Mouse (Mus musculus) myocyte (in vitro differentiated cells): ENCODE results near the gene Bmper. TPM values are rescaled to one million over a fixed set of nuclear protein-coding genes. Genes with fewer than 3 reads are reported as not detected.

Experiments used
- H3K27me3 ChIP-seq: one replicate; pipeline ENCODE4 v1.6.1; 2011; ENCODE audit not compliant: control insufficient read depth, insufficient read depth, insufficient read length
- H3K36me3 ChIP-seq: one replicate; pipeline ENCODE4 v1.6.1; 2011; ENCODE audit not compliant: control insufficient read depth, insufficient read depth
- H3K4me2 ChIP-seq: one replicate; pipeline ENCODE4 v1.6.1; 2011; ENCODE audit warnings: low read depth, control low read depth
- H3K4me3 ChIP-seq: one replicate; pipeline ENCODE4 v1.5.1; 2011; ENCODE audit warnings: mild to moderate bottlenecking, control low read depth, moderate library complexity
- H3K79me2 ChIP-seq: one replicate; pipeline ENCODE4 v1.6.1; 2011; ENCODE audit not compliant: control insufficient read depth, insufficient read depth
- H3ac ChIP-seq: one replicate; pipeline ENCODE4 v1.6.1; 2011; ENCODE audit not compliant: control insufficient read depth, insufficient read length
- CEBPB ChIP-seq: IDR thresholded peaks from 2 replicates; pipeline ENCODE4 v1.6.1; 2011; ENCODE audit warnings: mild to moderate bottlenecking, moderate library complexity; ENCODE audit not compliant: poor library complexity, insufficient read depth, severe bottlenecking
- E2F4 ChIP-seq: IDR thresholded peaks from one replicate; pipeline ENCODE4 v1.6.1; 2011; ENCODE audit warnings: mild to moderate bottlenecking, control low read depth, moderate library complexity; ENCODE audit not compliant: insufficient read depth
- MAX ChIP-seq: IDR thresholded peaks from one replicate; pipeline ENCODE4 v1.6.1; 2011; ENCODE audit warnings: low read depth, mild to moderate bottlenecking, control low read depth
- MYOD1 ChIP-seq, 3 experiments: IDR thresholded peaks; one replicate each; pipeline ENCODE4 v1.6.1; 2011; ENCODE audit warnings: control low read depth in 2 of 3, low read depth in 2 of 3, mild to moderate bottlenecking in 2 of 3, moderate library complexity in 1 of 3; ENCODE audit not compliant: insufficient read length in 2 of 3, control insufficient read depth in 1 of 3
- MYOG ChIP-seq, 3 experiments: IDR thresholded peaks; one replicate each; pipeline ENCODE4 v1.6.1; 2011; ENCODE audit warnings: control low read depth in 2 of 3, low read depth in 2 of 3, mild to moderate bottlenecking in 2 of 3; ENCODE audit not compliant: insufficient read length in 2 of 3, control insufficient read depth in 1 of 3, insufficient read depth in 1 of 3
- POLR2A ChIP-seq: IDR thresholded peaks from one replicate; pipeline ENCODE4 v1.6.1; 2011; ENCODE audit warnings: low read depth, mild to moderate bottlenecking, control low read depth, moderate library complexity; ENCODE audit not compliant: insufficient read length
- POLR2AphosphoS2 ChIP-seq: IDR thresholded peaks from one replicate; pipeline ENCODE4 v1.6.1; 2011; ENCODE audit warnings: low read depth, control low read depth; ENCODE audit not compliant: insufficient read length
- REST ChIP-seq: IDR thresholded peaks from one replicate; pipeline ENCODE4 v1.6.1; 2011; ENCODE audit warnings: mild to moderate bottlenecking, control low read depth, moderate library complexity; ENCODE audit not compliant: insufficient read depth, insufficient read length
- SRF ChIP-seq: IDR thresholded peaks from one replicate; pipeline ENCODE4 v1.6.1; 2011; ENCODE audit warnings: low read depth; ENCODE audit not compliant: control insufficient read depth, insufficient read length
- TCF12 ChIP-seq: IDR thresholded peaks from one replicate; pipeline ENCODE4 v1.6.1; 2011; ENCODE audit warnings: mild to moderate bottlenecking, control low read depth; ENCODE audit not compliant: poor library complexity, insufficient read depth, severe bottlenecking
- TCF3 ChIP-seq: IDR thresholded peaks from one replicate; pipeline ENCODE4 v1.6.1; 2011; ENCODE audit warnings: low read depth, control low read depth; ENCODE audit not compliant: insufficient read length
- USF1 ChIP-seq: IDR thresholded peaks from one replicate; pipeline ENCODE4 v1.6.1; 2011; ENCODE audit warnings: low read depth, mild to moderate bottlenecking, control low read depth, moderate library complexity
- polyA plus RNA-seq: library from polyadenylated mRNA; unstranded; fragments of >200 nt; fragmentation: generic; extraction: Trizol; gene quantifications from one replicate; pipeline ENCODE4 v1.2.1, GENCODE M21; 2012; ENCODE audit warnings: missing spikeins

Gene Bmper
- polyA plus RNA-seq, 1 experiment, result 2.2 TPM

DNA sequence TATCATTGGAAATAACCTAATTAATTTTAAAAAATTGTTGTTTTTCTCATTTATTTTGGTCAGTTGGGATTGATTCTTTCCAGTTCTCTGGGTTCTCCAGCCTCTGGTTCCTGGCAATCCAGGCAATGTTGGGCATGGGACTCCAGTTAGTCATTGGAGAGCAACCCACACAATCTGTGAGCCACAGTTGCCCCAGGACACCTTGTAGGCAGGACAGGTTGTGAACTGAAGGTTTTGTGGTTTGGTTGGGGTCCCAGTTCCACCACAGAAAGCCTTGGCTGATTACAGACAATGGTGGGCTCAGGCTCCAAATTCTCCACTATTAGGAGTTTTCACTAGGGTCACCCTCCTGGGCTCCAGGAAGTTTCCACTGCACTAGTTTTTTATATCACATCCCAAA is 117.7 kb downstream of the Bmper start:
- H3K27me3 ChIP-seq, result no peaks in the 10 kb centered on the region
- no peak overlapping the region for H3ac ChIP-seq
- no peaks in the 10 kb centered on the region for H3K79me2 ChIP-seq
- H3K4me2 ChIP-seq, result no peak overlapping the region
- TF ChIP-seq E2F4, result no peak
- TF ChIP-seq POLR2AphosphoS2, result no peak
- no peak for TF ChIP-seq TCF3
- TF ChIP-seq TCF12, result no peak
- no peak for TF ChIP-seq POLR2A
- no peak for TF ChIP-seq SRF
- no peak for TF ChIP-seq MYOD1 (IDR thresholded peaks at IDR 0.05; ENCODE audit: control insufficient read depth in 1 of 3, insufficient read length in 2 of 3, low read depth in 2 of 3)
- TF ChIP-seq USF1, result no peak
- no peak for TF ChIP-seq CEBPB
- no peak for TF ChIP-seq MAX
- no peak for TF ChIP-seq MYOG (IDR thresholded peaks at IDR 0.05; ENCODE audit: control insufficient read depth in 1 of 3, insufficient read depth in 1 of 3, insufficient read length in 2 of 3, low read depth in 2 of 3)
- no peak for TF ChIP-seq REST
- no peak overlapping the region for H3K4me3 ChIP-seq
- no peaks in the 10 kb centered on the region for H3K36me3 ChIP-seq

DNA sequence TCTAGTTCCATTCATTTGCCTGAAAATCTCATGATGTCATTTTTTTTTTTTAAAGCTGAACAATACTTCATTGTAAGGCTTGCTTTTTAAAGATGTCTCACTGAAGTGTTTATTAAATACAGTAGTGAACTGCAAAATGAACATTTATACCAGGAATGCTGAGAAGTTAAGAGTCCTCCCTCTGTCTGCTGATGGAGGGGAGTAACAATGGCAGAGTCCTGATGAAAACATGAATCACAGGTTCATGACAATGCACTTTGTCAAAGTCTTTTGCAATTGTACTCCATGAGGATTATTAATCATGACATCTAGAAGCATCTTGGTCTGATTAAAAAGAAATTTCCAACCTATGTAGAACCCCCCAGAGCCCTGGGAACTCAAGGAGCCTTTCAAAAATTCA is 118.4 kb downstream of the Bmper start:
- TF ChIP-seq MAX, result no peak
- no peak for TF ChIP-seq TCF3
- no peak for TF ChIP-seq E2F4
- no peak for TF ChIP-seq SRF
- no peak for TF ChIP-seq MYOG (IDR thresholded peaks at IDR 0.05; ENCODE audit: control insufficient read depth in 1 of 3, insufficient read depth in 1 of 3, insufficient read length in 2 of 3, low read depth in 2 of 3)
- no peak for TF ChIP-seq POLR2A
- no peak for TF ChIP-seq USF1
- TF ChIP-seq CEBPB, result no peak
- TF ChIP-seq MYOD1 (IDR thresholded peaks at IDR 0.05; ENCODE audit: control insufficient read depth in 1 of 3, insufficient read length in 2 of 3, low read depth in 2 of 3), result no peak
- no peak for TF ChIP-seq POLR2AphosphoS2
- no peak for TF ChIP-seq REST
- TF ChIP-seq TCF12, result no peak
- H3K36me3 ChIP-seq, result no peaks in the 10 kb centered on the region
- no peaks in the 10 kb centered on the region for H3K79me2 ChIP-seq
- no peak overlapping the region for H3K4me3 ChIP-seq
- no peaks in the 10 kb centered on the region for H3K27me3 ChIP-seq
- no peak overlapping the region for H3K4me2 ChIP-seq
- H3ac ChIP-seq, result no peak overlapping the region

DNA sequence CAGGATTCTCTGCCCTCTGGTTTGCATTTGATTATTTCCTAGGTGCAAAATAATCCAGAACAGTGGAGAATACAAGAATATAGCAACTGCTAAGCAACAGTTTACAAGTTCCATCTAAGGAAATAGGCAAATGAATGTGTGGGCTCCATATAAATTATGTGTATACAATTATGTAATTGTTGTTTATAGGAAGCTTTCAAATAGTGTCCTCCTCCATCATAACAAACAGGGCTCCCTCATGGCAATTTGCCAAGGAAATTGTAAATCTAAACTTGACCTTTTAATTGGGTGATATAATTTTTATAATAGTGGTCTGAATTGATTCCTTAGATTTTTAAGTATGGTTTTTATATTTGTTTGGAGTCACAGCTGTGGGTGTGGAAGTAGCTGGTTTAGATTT is 121.5 kb downstream of the Bmper start:
- H3K27me3 ChIP-seq, result no peaks in the 10 kb centered on the region

DNA sequence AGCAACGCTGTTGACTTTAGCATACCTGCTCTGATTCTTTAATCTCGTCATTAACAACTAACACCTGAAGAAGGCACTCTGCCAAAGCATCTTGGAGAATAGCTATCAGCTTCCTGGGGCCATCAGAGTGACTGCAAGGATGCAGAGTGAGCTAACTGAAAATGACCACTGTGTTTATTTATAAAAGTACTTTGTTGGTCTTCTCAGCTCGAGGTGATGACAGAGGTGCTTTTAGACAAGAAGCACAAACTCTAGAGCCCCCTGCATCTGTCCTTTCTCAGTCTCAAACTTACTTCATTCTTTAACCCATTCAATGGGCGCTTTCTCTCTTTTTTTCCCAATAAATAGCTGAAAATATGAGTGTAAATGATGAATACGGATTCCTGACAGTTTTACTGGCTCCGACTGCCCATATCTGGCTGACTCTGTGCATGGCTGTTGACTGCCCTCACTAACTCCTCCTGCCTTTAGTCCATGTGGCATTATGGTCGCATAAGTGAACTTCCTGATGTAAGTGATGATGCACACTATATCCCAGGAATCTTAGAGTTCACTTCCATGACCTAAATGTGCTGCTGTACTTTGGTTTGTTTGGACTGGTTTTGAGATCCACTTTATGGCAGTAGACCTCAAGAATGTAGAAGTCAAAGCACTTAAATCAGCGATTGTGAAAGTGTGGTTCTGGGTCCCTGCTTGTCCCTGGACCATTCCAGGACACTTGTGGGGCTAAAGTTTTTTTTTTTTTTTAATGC is 122.4 kb downstream of the Bmper start:
- TF ChIP-seq MYOD1 (IDR thresholded peaks at IDR 0.05; ENCODE audit: control insufficient read depth in 1 of 3, insufficient read length in 2 of 3, low read depth in 2 of 3) (no peak), TCF3 (no peak), SRF (no peak), REST (no peak)
- no peak overlapping the region for H3K4me2 ChIP-seq
- no peak overlapping the region for H3K4me3 ChIP-seq
- H3K36me3 ChIP-seq, result no peaks in the 10 kb centered on the region
- no peaks in the 10 kb centered on the region for H3K27me3 ChIP-seq
- H3K79me2 ChIP-seq, result no peaks in the 10 kb centered on the region
- H3ac ChIP-seq, result no peak overlapping the region

More for the DNA sequence above, 121.5 kb downstream of the Bmper start:
- Histone ChIP-seq H3ac (no peak overlapping the region), H3K79me2 (no peaks in the 10 kb centered on the region), H3K4me3 (no peak overlapping the region), H3K4me2 (no peak overlapping the region), H3K36me3 (no peaks in the 10 kb centered on the region)
- TF ChIP-seq SRF, result no peak
- TF ChIP-seq MYOG (IDR thresholded peaks at IDR 0.05; ENCODE audit: control insufficient read depth in 1 of 3, insufficient read depth in 1 of 3, insufficient read length in 2 of 3, low read depth in 2 of 3), result no peak
- TF ChIP-seq POLR2AphosphoS2, result no peak
- TF ChIP-seq MAX, result no peak
- TF ChIP-seq TCF12, result no peak
- no peak for TF ChIP-seq POLR2A
- TF ChIP-seq REST, result no peak
- no peak for TF ChIP-seq MYOD1 (IDR thresholded peaks at IDR 0.05; ENCODE audit: control insufficient read depth in 1 of 3, insufficient read length in 2 of 3, low read depth in 2 of 3)
- no peak for TF ChIP-seq CEBPB
- TF ChIP-seq E2F4, result no peak
- no peak for TF ChIP-seq USF1
- TF ChIP-seq TCF3, result no peak

DNA sequence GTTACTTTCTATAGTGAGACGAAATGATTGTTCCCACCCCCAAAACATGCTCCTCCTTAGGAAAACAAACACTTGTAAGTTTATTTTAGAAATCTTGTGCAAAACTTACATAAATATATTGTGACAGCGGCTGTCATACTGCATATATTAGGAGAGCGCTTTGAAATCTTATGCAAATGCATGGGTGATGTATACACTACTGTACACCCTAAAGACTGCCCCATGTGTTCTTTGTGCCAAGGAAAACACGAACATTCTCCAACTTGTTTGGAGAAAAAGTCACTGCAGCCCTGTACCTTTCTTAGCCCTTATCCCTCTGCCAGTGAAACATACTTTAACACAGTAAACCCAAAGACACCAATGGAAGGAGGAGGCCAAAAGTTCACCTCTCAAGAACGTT is 126.7 kb downstream of the Bmper start:
- Histone ChIP-seq H3K4me3 (no peak overlapping the region), H3K27me3 (no peaks in the 10 kb centered on the region)
- TF ChIP-seq MYOG (IDR thresholded peaks at IDR 0.05; ENCODE audit: control insufficient read depth in 1 of 3, insufficient read depth in 1 of 3, insufficient read length in 2 of 3, low read depth in 2 of 3) (no peak), E2F4 (no peak), POLR2AphosphoS2 (no peak), REST (no peak), USF1 (no peak), TCF12 (no peak), SRF (no peak), MYOD1 (IDR thresholded peaks at IDR 0.05; ENCODE audit: control insufficient read depth in 1 of 3, insufficient read length in 2 of 3, low read depth in 2 of 3) (no peak), TCF3 (no peak)

More for the DNA sequence above, 126.7 kb downstream of the Bmper start:
- Histone ChIP-seq H3K79me2 (no peaks in the 10 kb centered on the region), H3K36me3 (no peaks in the 10 kb centered on the region), H3ac (no peak overlapping the region), H3K4me2 (no peak overlapping the region)
